Mouse (Mus musculus) gastrocnemius, postnatal 36 days (tissue): ENCODE measurements at regions not wholly inside any gene's neighbourhood (a gene's known extent, or its start where the extent isn't known, plus 50 kb on each side); places are given as distances from the start of the nearest gene placed in this dataset.
"Not testable (repeated sequence)": the region's sequence is repeated elsewhere in the genome, so short reads cannot be mapped to it uniquely, and the experiment has no call there.

Experiments used
- DNase-seq, 2 experiments: peaks; one replicate each; pipeline ENCODE4 v3.0.0; 2022
- intact Hi-C: fragments of 180-260 bp; cut with DNase I; formaldehyde crosslinking; loops from one replicate; pipeline ENCODE4 v1.15.1; 2025

- DNase-seq: no peak
- intact Hi-C loops: no loop called here
Observed at GRCm38 (mm10) chr5:96898120-96898672, 99.3 kb upstream of the Bmp2k start.

- intact Hi-C loops: no loop called here
- DNase-seq: no peak
Observed at GRCm38 (mm10) chr5:96898695-96899094, 98.8 kb upstream of the Bmp2k start.

- intact Hi-C loops: no loop called here
- no peak for DNase-seq
Observed at GRCm38 (mm10) chr5:96905572-96906271, 91.8 kb upstream of the Bmp2k start.

GRCm38 (mm10) chr5:96908371-96908770, 89.1 kb upstream of the Bmp2k start:
- intact Hi-C loops, DNase-seq: not testable (repeated sequence)

GRCm38 (mm10) chr5:96909218-96909617, 88.3 kb upstream of the Bmp2k start:
- intact Hi-C loops: no loop called here
- DNase-seq: no peak

- DNase-seq: peak; percentile 18 to 44
Observed at GRCm38 (mm10) chr5:96911550-96912253, 85.8 kb upstream of the Bmp2k start.

GRCm38 (mm10) chr5:96912254-96912635, 85.2 kb upstream of the Bmp2k start:
- no peak for DNase-seq
- intact Hi-C loops: no loop called here

More at GRCm38 (mm10) chr5:96911550-96912253, 85.8 kb upstream of the Bmp2k start:
- intact Hi-C loops: no loop called here

- no peak for DNase-seq
- intact Hi-C loops: no loop called here
Observed at GRCm38 (mm10) chr5:96912781-96913180, 84.7 kb upstream of the Bmp2k start.

GRCm38 (mm10) chr5:96913711-96914110, 83.8 kb upstream of the Bmp2k start:
- DNase-seq: no peak
- intact Hi-C loops: no loop called here

GRCm38 (mm10) chr5:96914696-96915404, 82.6 kb upstream of the Bmp2k start:
- DNase-seq: no peak
- intact Hi-C loops: no loop called here

- no peak for DNase-seq
- intact Hi-C loops: no loop called here
Observed at GRCm38 (mm10) chr5:96916897-96917296, 80.6 kb upstream of the Bmp2k start.

- intact Hi-C loops: no loop called here
- DNase-seq: no peak
Observed at GRCm38 (mm10) chr5:96917596-96918258, 79.8 kb upstream of the Bmp2k start.

GRCm38 (mm10) chr5:96919149-96919548, 78.3 kb upstream of the Bmp2k start:
- intact Hi-C loops: no loop called here
- DNase-seq: no peak

GRCm38 (mm10) chr5:96921037-96921436, 76.5 kb upstream of the Bmp2k start:
- intact Hi-C loops: no loop called here
- no peak for DNase-seq

- intact Hi-C loops: no loop called here
- no peak for DNase-seq
Observed at GRCm38 (mm10) chr5:96921511-96921910, 76.0 kb upstream of the Bmp2k start.

GRCm38 (mm10) chr5:96921973-96922715, 75.3 kb upstream of the Bmp2k start:
- intact Hi-C loops: no loop called here
- no peak for DNase-seq

GRCm38 (mm10) chr5:96922716-96923076, 74.8 kb upstream of the Bmp2k start:
- no peak for DNase-seq
- intact Hi-C loops: no loop called here

- intact Hi-C loops: no loop called here
Observed at GRCm38 (mm10) chr5:96923526-96923925, 74.0 kb upstream of the Bmp2k start.

GRCm38 (mm10) chr5:96924736-96925429, 72.6 kb upstream of the Bmp2k start:
- DNase-seq: no peak
- intact Hi-C loops: no loop called here

More at GRCm38 (mm10) chr5:96923526-96923925, 74.0 kb upstream of the Bmp2k start:
- DNase-seq: no peak
